Mouse (Mus musculus) liver, postnatal 0 days (tissue): ENCODE measurements at regions not wholly inside any gene's neighbourhood (a gene's known extent, or its start where the extent isn't known, plus 50 kb on each side); places are given as distances from the start of the nearest gene placed in this dataset.

ENCODE experiments used
- CTCF ChIP-seq: sonication (generic); IDR thresholded peaks from 2 replicates; pipeline ENCODE4 v1.5.1; 2016; ENCODE audit warnings: antibody characterized with exemption, low read depth
- EP300 ChIP-seq: IDR thresholded peaks from 2 replicates; pipeline ENCODE4 v1.6.1; 2016; ENCODE audit warnings: antibody characterized with exemption, low read depth, mild to moderate bottlenecking

- no peak for TF ChIP-seq CTCF
- no peak for TF ChIP-seq EP300
These were observed 631.5 kb downstream of the Rab28 start for GRCm38 (mm10) chr5:41076412-41076811.
